Mouse (Mus musculus) CH12.LX (cell line): ENCODE measurements around the gene Car5b. TPM values are rescaled to one million over a fixed set of nuclear protein-coding genes. Genes with fewer than 3 reads are reported as not detected.

Experiments used
- DNase-seq: peaks from one replicate; pipeline ENCODE4 v3.0.0-alpha.2; 2013; ENCODE audit errors: extremely low read depth
- H3K27ac ChIP-seq: 2 replicates; pipeline ENCODE4 v1.5.1; 2012; ENCODE audit warnings: low read depth, mild to moderate bottlenecking, control low read depth, moderate library complexity; ENCODE audit not compliant: insufficient read depth
- H3K27me3 ChIP-seq: replicated peaks from 2 replicates; pipeline ENCODE3; 2012; ENCODE audit warnings: inconsistent platforms
- H3K36me3 ChIP-seq, 2 experiments: replicated peaks in 1 of 2; 2 replicates each; pipeline versions ENCODE3 to v1.6.1; 2012; ENCODE audit warnings: inconsistent platforms in 1 of 2, low read length in 1 of 2, mild to moderate bottlenecking in 1 of 2, mixed read lengths in 1 of 2, moderate library complexity in 1 of 2; ENCODE audit not compliant: control insufficient read depth in 1 of 2, insufficient read depth in 1 of 2
- H3K4me1 ChIP-seq, 2 experiments: 2 replicates each; pipeline ENCODE4 v1.6.1; 2012; ENCODE audit warnings: inconsistent platforms in 1 of 2, moderate library complexity in 1 of 2; ENCODE audit not compliant: insufficient read depth in 2 of 2, control insufficient read depth in 1 of 2
- H3K4me2 ChIP-seq: 2 replicates; pipeline ENCODE4 v1.6.1; 2012; ENCODE audit warnings: low read depth, mild to moderate bottlenecking, control low read depth; ENCODE audit not compliant: poor library complexity, insufficient read depth, severe bottlenecking
- H3K4me3 ChIP-seq, 3 experiments: fragments of 150-350 bp in 1 of 3; sonication (generic) in 1 of 3; replicated peaks in 1 of 3; 2 replicates each; pipeline versions ENCODE3 to v1.5.1; 2011 to 2012; ENCODE audit warnings: low read depth in 2 of 3, low read length in 2 of 3, mild to moderate bottlenecking in 2 of 3, moderate library complexity in 2 of 3, control low read depth in 1 of 3, improper control_type of control experiment in 1 of 3, inconsistent platforms in 1 of 3, mixed read lengths in 1 of 3; ENCODE audit not compliant: poor library complexity in 1 of 3
- H3K79me2 ChIP-seq: replicated peaks from 2 replicates; pipeline ENCODE4 v1.6.1; 2012; ENCODE audit warnings: mild to moderate bottlenecking, moderate library complexity; ENCODE audit not compliant: control insufficient read depth, poor library complexity, insufficient read depth, severe bottlenecking; ENCODE audit errors: extremely low read depth
- H3K9ac ChIP-seq: 2 replicates; pipeline ENCODE4 v1.6.1; 2012; ENCODE audit warnings: low read depth, mild to moderate bottlenecking, control low read depth, moderate library complexity; ENCODE audit not compliant: insufficient read depth
- H3K9me3 ChIP-seq: replicated peaks from 2 replicates; pipeline ENCODE3; 2012; ENCODE audit warnings: low read length, inconsistent platforms, mixed read lengths
- CHD2 ChIP-seq: IDR thresholded peaks from 2 replicates; pipeline ENCODE4 v1.6.1; 2011; ENCODE audit warnings: low read length, improper control_type of control experiment
- CTCF ChIP-seq, 2 experiments: IDR thresholded peaks in 1 of 2; conservative IDR thresholded peaks in 1 of 2; 2 replicates each; pipeline ENCODE4 v1.5.1; 2011 to 2012; ENCODE audit warnings: low read depth in 2 of 2, low read length in 2 of 2, improper control_type of control experiment in 1 of 2, inconsistent platforms in 1 of 2, mild to moderate bottlenecking in 1 of 2, moderate library complexity in 1 of 2
- ELF1 ChIP-seq: IDR thresholded peaks from 2 replicates; pipeline ENCODE4 v1.6.1; 2014; ENCODE audit warnings: low read depth, mild to moderate bottlenecking, inconsistent platforms, low read length, improper control_type of control experiment
- EP300 ChIP-seq: IDR thresholded peaks from 2 replicates; pipeline ENCODE4 v1.6.1; 2011; ENCODE audit warnings: low read length, improper control_type of control experiment
- IRF4 ChIP-seq: IDR thresholded peaks from 2 replicates; pipeline ENCODE4 v1.6.1; 2014; ENCODE audit warnings: low read depth, mild to moderate bottlenecking, inconsistent platforms, low read length, improper control_type of control experiment
- MAX ChIP-seq: IDR thresholded peaks from 2 replicates; pipeline ENCODE4 v1.6.1; 2011; ENCODE audit warnings: low read length, improper control_type of control experiment
- MAZ ChIP-seq: IDR thresholded peaks from 2 replicates; pipeline ENCODE4 v1.6.1; 2012; ENCODE audit warnings: low read depth, mild to moderate bottlenecking, inconsistent platforms, low read length, improper control_type of control experiment, moderate library complexity
- MYC ChIP-seq: IDR thresholded peaks from 2 replicates; pipeline ENCODE4 v1.6.1; 2011; ENCODE audit warnings: low read depth, mild to moderate bottlenecking, improper control_type of control experiment, low read length
- NELFE ChIP-seq: IDR thresholded peaks from 2 replicates; pipeline ENCODE4 v1.6.1; 2011; ENCODE audit warnings: low read depth, low read length, improper control_type of control experiment
- POLR2AphosphoS2 ChIP-seq: IDR thresholded peaks from 2 replicates; pipeline ENCODE4 v1.6.1; 2011; ENCODE audit warnings: low read depth, low read length, improper control_type of control experiment
- RAD21 ChIP-seq: IDR thresholded peaks from 2 replicates; pipeline ENCODE4 v1.6.1; 2011; ENCODE audit warnings: low read depth, mild to moderate bottlenecking, low read length, improper control_type of control experiment, moderate library complexity
- RCOR1 ChIP-seq: conservative IDR thresholded peaks from 2 replicates; pipeline ENCODE4 v1.6.1; 2012; ENCODE audit warnings: low read depth, mild to moderate bottlenecking, inconsistent platforms, low read length, improper control_type of control experiment
- SMC3 ChIP-seq: IDR thresholded peaks from 2 replicates; pipeline ENCODE4 v1.6.1; 2011; ENCODE audit warnings: low read depth, low read length, improper control_type of control experiment
- TBP ChIP-seq: conservative IDR thresholded peaks from 2 replicates; pipeline ENCODE4 v1.6.1; 2011; ENCODE audit warnings: low read depth, low read length, improper control_type of control experiment
- ZMIZ1 ChIP-seq: IDR thresholded peaks from 2 replicates; pipeline ENCODE4 v1.6.1; 2012; ENCODE audit warnings: low read depth, mild to moderate bottlenecking, inconsistent platforms, low read length, improper control_type of control experiment
- ZNF384 ChIP-seq: IDR thresholded peaks from 2 replicates; pipeline ENCODE4 v1.6.1; 2012; ENCODE audit warnings: low read depth, low read length, improper control_type of control experiment, inconsistent platforms
- dilution Hi-C: fragments of 300-500 bp; cut with MboI; formaldehyde crosslinking; loops from 2 replicates; pipeline ENCODE4 v1.14.3; 2020; ENCODE audit warnings: low sequenced_read_pairs; ENCODE audit not compliant: extremely low pct_unique_long_range_greater_than_20kb, extremely low pct_ligation_motif_present
- in situ Hi-C: fragments of 300-500 bp; cut with MboI; formaldehyde crosslinking; loops from 3 replicates; pipeline ENCODE4 v1.14.3; 2019; ENCODE audit warnings: low sequenced_read_pairs, low pct_ligation_motif_present, low pct_unique_long_range_greater_than_20kb, mixed read lengths
- polyA plus RNA-seq: library from polyadenylated mRNA; unstranded; fragments of >175 nt; gene quantifications from 2 replicates; pipeline ENCODE4 v1.2.1, GENCODE M21; 2012; ENCODE audit warnings: low read depth; ENCODE audit not compliant: insufficient read length
- total RNA-seq, 2 experiments: library from RNA; depleted of rRNA; stranded (reverse); fragments of 300-350 nt in 1 of 2; fragments of >200 nt in 1 of 2; gene quantifications; 2 replicates each; pipeline ENCODE4 v1.2.3; 2012 to 2014

Gene Car5b
- total and polyA plus RNA-seq, 3 experiments: 0.13 TPM; not detected in 2

- TF ChIP-seq ZNF384 (no peak), CHD2 (peak; percentile 98), MAX (peak; percentile 85), TBP (peak; percentile 64; the same call in 1 of the 2 replicates), MAZ (no peak), RCOR1 (no peak), ZMIZ1 (peak; percentile 42; the same call in 1 of the 2 replicates), MYC (0 out of 2 replicates have a peak, but pooled peaks have one; percentile 31), ELF1 (peak; percentile 69), EP300 (no peak), RAD21 (no peak)
Observed at GRCm38 (mm10) chrX:164076040-164076775, 48.4 kb upstream of the Car5b start, which contains the start of gene Siah1b (continued).

- Histone ChIP-seq H3K4me3 (no peak overlapping the region), H3K27ac (no peak overlapping the region), H3K9me3 (no peaks in the 10 kb centered on the region), H3K4me2 (no peak overlapping the region), H3K9ac (no peak overlapping the region), H3K27me3 (no peaks in the 10 kb centered on the region), H3K4me1 (no peaks in the 10 kb centered on the region), H3K79me2 (no peaks in the 10 kb centered on the region), H3K36me3 (peaks cover 15 to 20% of the 10 kb centered on the region in 2 experiments)
- in situ Hi-C loops (no loop called here), dilution Hi-C loops (no loop called here)
- TF ChIP-seq CTCF (conservative IDR thresholded peaks at IDR 0.05 in 1 of 2, IDR thresholded peaks at IDR 0.05 in 1 of 2; ENCODE audit: low read depth in 2 of 2, low read length in 2 of 2) (no peak), MAX (no peak), RAD21 (no peak), SMC3 (no peak), POLR2AphosphoS2 (no peak), EP300 (no peak), NELFE (no peak)
- no peak for DNase-seq
Observed at GRCm38 (mm10) chrX:164068968-164069367, 41.2 kb upstream of the Car5b start.

- TF ChIP-seq MAX (no peak), CTCF (conservative IDR thresholded peaks at IDR 0.05 in 1 of 2, IDR thresholded peaks at IDR 0.05 in 1 of 2; ENCODE audit: low read depth in 2 of 2, low read length in 2 of 2) (peak; percentile 21 to 78; a peak in 2 of 4 replicates), SMC3 (peak; percentile 61), ZNF384 (no peak), RAD21 (peak; percentile 77), IRF4 (no peak)
- Histone ChIP-seq H3K4me1 (no peaks in the 10 kb centered on the region), H3K27ac (no peak overlapping the region), H3K79me2 (no peaks in the 10 kb centered on the region), H3K27me3 (no peaks in the 10 kb centered on the region), H3K4me2 (no peak overlapping the region), H3K9ac (no peak overlapping the region), H3K36me3 (peaks cover 2 to 3% of the 10 kb centered on the region in 2 experiments), H3K4me3 (no peak overlapping the region), H3K9me3 (no peaks in the 10 kb centered on the region)
- dilution Hi-C loops: no loop called here
- in situ Hi-C loops: no loop called here
- DNase-seq: peak; percentile 75
Observed at GRCm38 (mm10) chrX:164066185-164066584, 38.4 kb upstream of the Car5b start.
